Mouse (Mus musculus) neural tube, embryonic 15.5 days (tissue): ENCODE data around the gene Zscan2. TPM values are rescaled to one million over a fixed set of nuclear protein-coding genes. Genes with fewer than 3 reads are reported as not detected.
A peak's percentile ranks its signal among the peaks of the same experiment; 100 is the strongest.

ENCODE experiments used
- ATAC-seq: fragments of 200-750 bp; cut with Nextera tagmentation; 2 replicates; pipeline ENCODE4 v1.8.0; 2017; ENCODE audit warnings: mild to moderate bottlenecking, moderate TSS enrichment, moderate library complexity; ENCODE audit not compliant: low FRiP score
- H3K27ac ChIP-seq: fragments of 300-500 bp; sonication (generic); replicated peaks from 2 replicates; pipeline ENCODE4 v1.5.1; 2015; ENCODE audit warnings: mild to moderate bottlenecking, inconsistent platforms
- H3K27me3 ChIP-seq: fragments of 300-500 bp; sonication (generic); replicated peaks from 2 replicates; pipeline ENCODE4 v1.6.1; 2015; ENCODE audit warnings: inconsistent platforms
- H3K36me3 ChIP-seq: fragments of 300-500 bp; sonication (generic); 2 replicates; pipeline ENCODE4 v1.6.1; 2015; ENCODE audit warnings: inconsistent platforms
- H3K4me1 ChIP-seq: fragments of 300-500 bp; sonication (generic); 2 replicates; pipeline ENCODE4 v1.6.1; 2015; ENCODE audit warnings: inconsistent platforms
- H3K4me2 ChIP-seq: fragments of 300-500 bp; sonication (generic); 2 replicates; pipeline ENCODE4 v1.6.1; 2015; ENCODE audit warnings: inconsistent platforms, mild to moderate bottlenecking, moderate library complexity
- H3K4me3 ChIP-seq: fragments of 300-500 bp; sonication (generic); replicated peaks from 2 replicates; pipeline ENCODE4 v1.5.1; 2015; ENCODE audit warnings: mild to moderate bottlenecking, inconsistent platforms
- H3K9ac ChIP-seq: fragments of 300-500 bp; sonication (generic); replicated peaks from 2 replicates; pipeline ENCODE4 v1.6.1; 2015; ENCODE audit warnings: mild to moderate bottlenecking, inconsistent platforms
- H3K9me3 ChIP-seq: fragments of 300-500 bp; sonication (generic); replicated peaks from 2 replicates; pipeline ENCODE4 v1.6.1; 2016; ENCODE audit warnings: inconsistent platforms
- WGBS: fragments of 180-500 bp; shearing (Covaris S2); methylation state at CpG from one replicate; pipeline ENCODE4 v1.1.7; 2015; ENCODE audit warnings: mixed read lengths; 5-methylcytosine and 5-hydroxymethylcytosine counted together
- polyA plus RNA-seq: library from polyadenylated mRNA; unstranded; fragments of >200 nt; fragmentation: Nextera tagmentation; extraction: Ambion mirVana; gene quantifications from 2 replicates; pipeline ENCODE4 v1.2.1, GENCODE M21; 2015

Gene Zscan2
- polyA plus RNA-seq, 1 experiment from 2014 or later: 3.9 TPM

DNA sequence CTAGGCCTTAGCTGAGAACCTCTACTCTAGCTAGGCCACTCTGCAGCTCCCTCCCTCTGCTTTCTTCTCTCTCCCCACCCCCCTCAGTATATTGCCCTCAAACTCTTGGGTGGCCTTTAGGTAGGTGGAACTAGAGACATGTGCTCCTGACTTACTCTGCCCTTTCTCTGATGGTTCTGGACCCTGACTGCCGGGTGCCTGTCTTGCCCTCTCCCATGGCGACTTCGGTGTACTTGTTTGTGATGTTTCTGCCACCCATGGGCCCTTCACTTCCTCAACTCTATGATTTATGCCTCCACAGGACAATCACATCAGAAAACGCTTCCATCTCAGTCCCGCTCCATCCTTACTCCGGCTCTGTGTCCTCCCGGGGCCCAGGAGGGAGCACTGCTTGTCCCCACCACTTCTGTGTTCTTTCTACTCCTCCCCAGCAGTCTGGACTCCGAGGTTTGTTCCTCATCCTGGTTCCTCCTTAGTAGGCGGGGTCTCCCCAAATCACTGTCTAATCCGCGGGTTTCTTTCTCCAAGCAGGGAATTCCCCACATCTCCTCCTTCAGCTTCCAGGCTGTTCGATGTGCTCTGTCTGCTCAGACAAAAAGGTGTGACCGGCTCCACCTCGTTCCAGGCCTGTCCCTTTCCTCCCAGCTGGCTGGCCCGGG is 15.0 kb upstream of the Zscan2 start:
- WGBS: 78% methylated on average over 15 of the region's 15 CpGs
- Histone ChIP-seq H3K36me3 (no peaks in the 10 kb centered on the region), H3K9me3 (no peaks in the 10 kb centered on the region), H3K27me3 (no peaks in the 10 kb centered on the region), H3K4me3 (no peak overlapping the region), H3K4me2 (no peak overlapping the region), H3K27ac (no peak overlapping the region), H3K9ac (no peak overlapping the region), H3K4me1 (no peaks in the 10 kb centered on the region)
- no peak for ATAC-seq

DNA sequence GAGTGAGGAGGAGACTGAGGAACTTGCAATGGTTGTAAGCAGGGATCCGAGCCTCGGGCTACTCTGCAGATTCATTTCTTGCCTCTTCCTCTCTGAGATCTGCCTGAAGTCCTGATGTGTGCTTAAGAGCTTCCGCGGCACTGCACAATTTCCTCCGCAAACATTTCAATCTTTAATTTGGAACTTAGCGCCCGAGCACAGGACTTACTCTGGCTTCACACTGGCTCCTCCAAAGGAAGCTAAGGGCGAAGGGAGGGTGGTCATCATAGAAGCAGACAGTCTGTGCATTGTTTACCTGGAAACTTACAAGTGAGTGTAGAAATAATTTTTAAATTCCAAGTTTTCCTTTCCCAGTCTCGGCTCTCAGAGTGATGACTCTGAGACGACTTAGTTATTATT is 14.4 kb upstream of the Zscan2 start:
- H3K9ac ChIP-seq: no peak overlapping the region
- 93% methylated on average over 10 of the region's 10 CpGs for WGBS
- no peak overlapping the region for H3K4me3 ChIP-seq
- H3K4me2 ChIP-seq: no peak overlapping the region
- H3K36me3 ChIP-seq: no peaks in the 10 kb centered on the region
- H3K9me3 ChIP-seq: no peaks in the 10 kb centered on the region
- H3K4me1 ChIP-seq: no peaks in the 10 kb centered on the region
- H3K27ac ChIP-seq: no peak overlapping the region
- ATAC-seq: no peak
- no peaks in the 10 kb centered on the region for H3K27me3 ChIP-seq

DNA sequence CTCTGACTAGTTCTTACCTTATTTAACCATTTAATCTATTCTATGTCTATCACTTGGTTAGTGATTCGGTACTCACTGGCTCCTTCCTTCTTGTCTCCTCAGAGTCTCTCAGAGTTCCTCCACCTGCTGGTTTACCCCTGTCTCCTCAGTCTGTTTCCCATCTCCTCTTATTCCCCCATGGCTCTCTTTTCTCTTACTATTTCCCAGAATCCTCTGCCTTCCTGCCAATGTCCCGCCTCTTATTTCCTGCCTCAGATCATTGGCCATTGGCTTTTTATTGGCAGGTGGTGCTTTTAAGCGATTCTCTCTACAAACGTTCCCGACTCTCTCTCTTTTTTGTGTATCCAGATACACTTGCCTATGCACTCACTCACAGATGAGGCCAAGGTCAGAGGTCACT is 14.0 kb upstream of the Zscan2 start:
- WGBS: 91% methylated on average over 5 of the region's 5 CpGs
- ATAC-seq: no peak
- Histone ChIP-seq H3K27me3 (no peaks in the 10 kb centered on the region), H3K4me2 (no peak overlapping the region), H3K9me3 (no peaks in the 10 kb centered on the region), H3K4me1 (no peaks in the 10 kb centered on the region), H3K9ac (no peak overlapping the region), H3K4me3 (no peak overlapping the region), H3K27ac (no peak overlapping the region), H3K36me3 (no peaks in the 10 kb centered on the region)

GRCm38 (mm10) chr7:80849267-80849666 is 11.5 kb upstream of the Zscan2 start:
- Histone ChIP-seq H3K4me2 (no peak overlapping the region), H3K9ac (no peak overlapping the region), H3K27me3 (no peaks in the 10 kb centered on the region), H3K4me3 (no peak overlapping the region), H3K27ac (no peak overlapping the region), H3K36me3 (no peaks in the 10 kb centered on the region), H3K4me1 (no peaks in the 10 kb centered on the region), H3K9me3 (no peaks in the 10 kb centered on the region)
- ATAC-seq: no peak
- WGBS: 92% methylated on average over 2 of the region's 2 CpGs

DNA sequence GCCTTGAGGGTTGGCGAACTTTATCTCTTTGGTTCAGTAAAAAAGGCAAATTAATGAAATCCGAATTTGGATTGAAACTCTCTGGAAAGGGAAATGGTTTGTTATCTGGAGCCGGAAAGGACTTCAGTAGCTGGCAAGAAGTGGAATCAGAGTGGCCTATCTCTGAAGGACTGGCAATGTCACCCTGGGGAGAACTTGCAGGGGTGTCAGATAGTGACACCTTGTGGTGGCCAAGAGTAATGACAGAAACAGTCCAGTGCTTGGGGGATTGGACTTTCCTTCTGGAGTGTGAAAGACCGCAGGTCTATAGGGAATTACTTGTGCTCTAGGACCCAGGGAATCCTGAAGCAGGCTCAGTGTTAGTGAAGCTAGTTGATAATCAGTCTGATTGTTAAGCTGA is 11.0 kb upstream of the Zscan2 start:
- no peak for ATAC-seq
- WGBS: 28% methylated on average over 4 of the region's 4 CpGs
- H3K9ac ChIP-seq: no peak overlapping the region

DNA sequence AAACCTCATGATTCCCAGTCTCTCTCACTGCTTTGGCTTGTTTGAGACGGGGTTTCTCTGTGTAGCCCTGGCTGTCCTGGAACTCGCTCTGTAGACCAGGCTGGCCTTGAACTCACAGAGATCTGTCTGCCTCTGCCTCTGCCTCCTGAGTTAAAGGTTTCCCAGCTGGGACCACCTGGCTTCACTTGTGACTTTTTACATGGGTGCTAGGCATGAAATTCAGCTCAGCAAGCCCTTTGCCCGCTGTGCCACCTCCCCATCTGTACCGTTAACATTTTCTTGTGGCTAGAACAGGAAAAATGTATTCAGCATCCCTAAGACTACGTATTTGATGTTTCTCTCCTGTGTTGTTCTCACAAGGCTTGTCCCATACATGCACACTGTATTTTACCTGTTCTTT is 10.2 kb upstream of the Zscan2 start:
- no peak overlapping the region for H3K27ac ChIP-seq
- H3K4me3 ChIP-seq: no peak overlapping the region
- no peaks in the 10 kb centered on the region for H3K9me3 ChIP-seq
- no peak overlapping the region for H3K9ac ChIP-seq
- no peaks in the 10 kb centered on the region for H3K4me1 ChIP-seq
- ATAC-seq: no peak
- H3K36me3 ChIP-seq: no peaks in the 10 kb centered on the region
- 89% methylated on average over 5 of the region's 5 CpGs for WGBS
- no peaks in the 10 kb centered on the region for H3K27me3 ChIP-seq
- H3K4me2 ChIP-seq: no peak overlapping the region

More for the DNA sequence above, 11.0 kb upstream of the Zscan2 start:
- no peak overlapping the region for H3K4me2 ChIP-seq
- H3K36me3 ChIP-seq: no peaks in the 10 kb centered on the region
- no peak overlapping the region for H3K4me3 ChIP-seq
- no peaks in the 10 kb centered on the region for H3K27me3 ChIP-seq
- no peaks in the 10 kb centered on the region for H3K4me1 ChIP-seq
- H3K27ac ChIP-seq: no peak overlapping the region
- H3K9me3 ChIP-seq: no peaks in the 10 kb centered on the region

- H3K36me3 ChIP-seq: no peaks in the 10 kb centered on the region
- H3K9ac ChIP-seq: no peak overlapping the region
- no peak overlapping the region for H3K4me2 ChIP-seq
- H3K9me3 ChIP-seq: no peaks in the 10 kb centered on the region
- no peak overlapping the region for H3K4me3 ChIP-seq
- no peaks in the 10 kb centered on the region for H3K4me1 ChIP-seq
- H3K27me3 ChIP-seq: no peaks in the 10 kb centered on the region
- WGBS: 97% methylated on average over 3 of the region's 3 CpGs
- ATAC-seq: no peak
- no peak overlapping the region for H3K27ac ChIP-seq
These were observed 7.5 kb upstream of the Zscan2 start for GRCm38 (mm10) chr7:80853218-80853617.

GRCm38 (mm10) chr7:80855316-80855715 is 5.4 kb upstream of the Zscan2 start:
- H3K27ac ChIP-seq: no peak overlapping the region
- H3K4me2 ChIP-seq: no peak overlapping the region
- H3K27me3 ChIP-seq: no peaks in the 10 kb centered on the region
- H3K9ac ChIP-seq: no peak overlapping the region
- H3K4me1 ChIP-seq: peaks cover 5% of the 10 kb centered on the region
- no peaks in the 10 kb centered on the region for H3K9me3 ChIP-seq
- H3K4me3 ChIP-seq: no peak overlapping the region
- no peak for ATAC-seq
- no peaks in the 10 kb centered on the region for H3K36me3 ChIP-seq

DNA sequence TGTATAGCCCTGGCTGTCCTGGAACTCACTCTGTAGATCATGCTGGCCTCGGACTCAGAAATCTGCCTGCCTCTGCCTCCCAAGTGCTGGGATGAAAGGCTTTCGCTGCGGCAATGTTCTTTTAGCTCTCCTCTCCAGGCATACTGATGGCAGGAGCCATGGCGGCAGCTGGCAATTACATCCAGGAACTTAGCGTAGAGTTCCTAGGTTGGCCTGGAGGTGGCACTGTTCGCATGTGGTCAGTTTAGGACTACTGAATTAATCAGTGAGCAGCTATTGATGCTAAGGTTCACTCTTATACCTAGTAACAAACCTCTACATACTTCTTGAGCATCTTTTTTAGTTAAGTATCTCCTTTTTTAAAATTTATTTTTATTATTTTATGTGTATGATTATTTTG is 3.5 kb upstream of the Zscan2 start:
- Histone ChIP-seq H3K4me3 (no peak overlapping the region), H3K27me3 (no peaks in the 10 kb centered on the region), H3K9ac (no peak overlapping the region), H3K4me1 (peaks cover 12% of the 10 kb centered on the region), H3K9me3 (no peaks in the 10 kb centered on the region), H3K27ac (no peak overlapping the region), H3K36me3 (no peaks in the 10 kb centered on the region), H3K4me2 (no peak overlapping the region)
- 37% methylated on average over 6 of the region's 6 CpGs for WGBS
- no peak for ATAC-seq

- WGBS: under 1% methylated on average over 13 of the region's 13 CpGs
- H3K9me3 ChIP-seq: no peaks in the 10 kb centered on the region
- peaks cover 12% of the 10 kb centered on the region for H3K36me3 ChIP-seq
- peak overlapping the region; percentile 54 for H3K27ac ChIP-seq
- ATAC-seq: peak; percentile 83
- H3K9ac ChIP-seq: peak overlapping the region; percentile 60
- no peaks in the 10 kb centered on the region for H3K27me3 ChIP-seq
- peaks cover 43% of the 10 kb centered on the region for H3K4me1 ChIP-seq
- peak overlapping the region; percentile 82 for H3K4me3 ChIP-seq
- H3K4me2 ChIP-seq: peak overlapping the region; percentile 78
These were observed 493 bp upstream of the Zscan2 start for GRCm38 (mm10) chr7:80860227-80860626.

DNA sequence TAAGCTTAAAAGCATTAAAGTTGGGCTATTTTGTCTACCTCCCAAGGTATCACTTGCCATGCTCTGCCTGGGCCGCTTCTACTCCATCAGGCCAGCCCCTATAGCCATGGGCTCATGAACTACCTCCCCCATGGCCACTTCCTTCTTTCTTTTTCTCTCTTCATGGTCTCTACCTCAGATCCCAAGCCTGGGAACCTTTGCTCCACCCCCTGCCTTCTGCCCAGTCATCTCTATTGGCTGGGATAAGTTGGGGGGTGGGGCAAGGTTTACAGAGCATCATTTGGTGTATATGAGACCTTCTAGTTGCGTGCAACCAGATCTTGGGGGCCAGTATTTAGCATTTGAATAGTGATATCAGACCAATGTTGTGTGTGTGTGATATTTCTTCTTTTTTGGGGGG is 1.8 kb downstream of the Zscan2 start:
- Histone ChIP-seq H3K4me2 (peak overlapping the region; percentile 78), H3K27me3 (no peaks in the 10 kb centered on the region), H3K4me1 (peaks cover 55% of the 10 kb centered on the region), H3K36me3 (peaks cover 19% of the 10 kb centered on the region), H3K9ac (no peak overlapping the region), H3K4me3 (peak overlapping the region; percentile 82), H3K9me3 (no peaks in the 10 kb centered on the region), H3K27ac (no peak overlapping the region)
- ATAC-seq: no peak
- 74% methylated on average over 2 of the region's 2 CpGs for WGBS

DNA sequence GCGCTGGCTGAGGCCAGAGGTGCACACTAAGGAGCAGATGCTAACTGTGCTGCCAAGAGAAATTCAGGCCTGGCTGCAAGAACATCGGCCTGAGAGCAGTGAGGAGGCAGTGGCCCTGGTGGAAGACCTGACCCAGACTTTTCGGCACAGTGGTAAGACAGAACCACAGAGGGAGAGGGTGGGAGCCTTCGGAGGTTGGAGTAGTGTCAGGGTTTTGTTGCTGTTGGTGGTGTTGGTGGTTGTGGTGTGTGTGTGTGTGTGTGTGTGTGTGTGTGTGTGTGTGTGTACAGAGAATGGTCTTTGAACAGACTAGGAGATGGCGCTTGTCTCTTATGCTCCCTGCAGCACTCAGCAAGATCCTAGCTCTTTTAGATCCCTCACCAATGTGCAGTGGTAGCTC is 2.8 kb downstream of the Zscan2 start:
- ATAC-seq: no peak
- Histone ChIP-seq H3K4me1 (peaks cover 55% of the 10 kb centered on the region), H3K27ac (no peak overlapping the region), H3K27me3 (no peaks in the 10 kb centered on the region), H3K36me3 (peaks cover 29% of the 10 kb centered on the region), H3K9me3 (no peaks in the 10 kb centered on the region), H3K4me3 (peak overlapping the region; percentile 6), H3K4me2 (peak overlapping the region; percentile 78), H3K9ac (0 out of 2 replicates have a peak overlapping the region, but pooled peaks have one; percentile 26)
- WGBS: 87% methylated on average over 5 of the region's 5 CpGs
